Comparison of ENCODE assay signal across 10 mouse cellular contexts in genomic region chr8:107108978-107109720, GRCm38 (mm10). TPM values are rescaled to one million over a fixed set of nuclear protein-coding genes. Genes with fewer than 3 reads are reported as not detected.
DNase-seq lines count a peak whose midpoint lies in the region; ATAC-seq and TF ChIP-seq lines count a peak whose summit lies in the region.
"Had no signal": no experiment of that assay in that cellular context is flagged by ENCODE, and none has a peak within 500 bp of the region (broad histone marks: within the 10 kb centered on the region; RNA-seq: fewer than 3 reads in every experiment).

No protein-coding gene starts in this region.

- DNase-seq in forebrain, embryonic 10.5 days (ENCODE audit: extremely low spot score, low spot score), result no peak
- no peak for DNase-seq in forebrain, postnatal 0 days
- DNase-seq in kidney, postnatal 0 days (ENCODE audit: low spot score), result no peak
- DNase-seq in kidney, postnatal 14 days, result no peak
- DNase-seq in WW6 (ENCODE audit: low read depth, low spot score), result peak; percentile 85
- DNase-seq in liver, embryonic 13.5 days, result no peak
- DNase-seq in gastrocnemius, postnatal 4 days (ENCODE audit: low spot score in 2 of 2), result no peak
- DNase-seq: gastrocnemius, postnatal 14 days had no signal

- no peak for ATAC-seq in forebrain, postnatal 0 days
- ATAC-seq in kidney, postnatal 0 days (replicated peaks; ENCODE audit: low FRiP score, low read depth), result no peak
- ATAC-seq in liver, embryonic 13.5 days (ENCODE audit: low read depth), result 0 out of 2 replicates have a peak, but pooled peaks have one; percentile 36
- no peak for ATAC-seq in inflammation-experienced regulatory T-cells, adult 6 months

- no peaks in the 10 kb centered on the region for H3K9me3 ChIP-seq in forebrain, embryonic 10.5 days
- H3K9me3 ChIP-seq in forebrain, postnatal 0 days (ENCODE audit: low read length), result no peaks in the 10 kb centered on the region
- H3K9me3 ChIP-seq in kidney, postnatal 0 days (replicated peaks; ENCODE audit: low read length), result no peaks in the 10 kb centered on the region
- no peaks in the 10 kb centered on the region for H3K9me3 ChIP-seq in liver, embryonic 13.5 days (replicated peaks)

- H3K9ac ChIP-seq in forebrain, postnatal 0 days, result no peak overlapping the region
- 0 out of 2 replicates have a peak overlapping the region, but pooled peaks have one; percentile 10 for H3K9ac ChIP-seq in kidney, postnatal 0 days (ENCODE audit: low read depth, low read length)
- no peak overlapping the region for H3K9ac ChIP-seq in liver, embryonic 13.5 days

- WGBS in forebrain, embryonic 10.5 days, result 68% methylated on average over 23 of the region's 23 CpGs
- WGBS in forebrain, postnatal 0 days, result 70% methylated on average over 23 of the region's 23 CpGs
- WGBS in kidney, postnatal 0 days, result 70% methylated on average over 23 of the region's 23 CpGs
- WGBS in liver, embryonic 13.5 days (ENCODE audit: insufficient replicate concordance), result 67% methylated on average over 23 of the region's 23 CpGs

- no peaks in the 10 kb centered on the region for H3K27me3 ChIP-seq in forebrain, embryonic 10.5 days (ENCODE audit: poor library complexity, severe bottlenecking)
- no peaks in the 10 kb centered on the region for H3K27me3 ChIP-seq in forebrain, postnatal 0 days (ENCODE audit: insufficient read depth, low read length)
- no peaks in the 10 kb centered on the region for H3K27me3 ChIP-seq in kidney, postnatal 0 days (ENCODE audit: insufficient read depth, low read length)
- H3K27me3 ChIP-seq in liver, embryonic 13.5 days, result no peaks in the 10 kb centered on the region

- H3K4me3 ChIP-seq in forebrain, embryonic 10.5 days, result no peak overlapping the region
- H3K4me3 ChIP-seq in forebrain, postnatal 0 days (ENCODE audit: low read depth, low read length), result no peak overlapping the region
- H3K4me3 ChIP-seq in kidney, postnatal 0 days (replicated peaks; ENCODE audit: low read depth, low read length), result no peak overlapping the region
- H3K4me3 ChIP-seq in liver, embryonic 13.5 days (replicated peaks), result peak overlapping the region; percentile 30

- no peaks in the 10 kb centered on the region for H3K36me3 ChIP-seq in forebrain, embryonic 10.5 days (replicated peaks)
- no peaks in the 10 kb centered on the region for H3K36me3 ChIP-seq in forebrain, postnatal 0 days (ENCODE audit: insufficient read depth)
- H3K36me3 ChIP-seq in kidney, postnatal 0 days (ENCODE audit: insufficient read depth, low read length), result no peaks in the 10 kb centered on the region
- H3K36me3 ChIP-seq in liver, embryonic 13.5 days, result no peaks in the 10 kb centered on the region

- TF ChIP-seq CTCF in forebrain, postnatal 0 days (IDR thresholded peaks at IDR 0.05; ENCODE audit: low read depth), result no peak
- no peak for TF ChIP-seq CTCF in kidney, postnatal 0 days (IDR thresholded peaks at IDR 0.05; ENCODE audit: low read depth)

- H3K4me1 ChIP-seq in forebrain, embryonic 10.5 days, result peaks cover 21% of the 10 kb centered on the region
- H3K4me1 ChIP-seq in forebrain, postnatal 0 days (ENCODE audit: insufficient read depth), result no peaks in the 10 kb centered on the region; the same call in 1 of the 2 replicates
- no peaks in the 10 kb centered on the region for H3K4me1 ChIP-seq in kidney, postnatal 0 days (replicated peaks; ENCODE audit: insufficient read depth, low read length)
- peaks cover 10% of the 10 kb centered on the region for H3K4me1 ChIP-seq in liver, embryonic 13.5 days (replicated peaks)

- H3K4me2 ChIP-seq in forebrain, postnatal 0 days (ENCODE audit: low read depth), result no peak overlapping the region
- no peak overlapping the region; the same call in 1 of the 2 replicates for H3K4me2 ChIP-seq in kidney, postnatal 0 days (ENCODE audit: low read length)
- H3K4me2 ChIP-seq in liver, embryonic 13.5 days, result peak overlapping the region; percentile 41

- 0 out of 2 replicates have a peak overlapping the region, but pooled peaks have one; percentile 5 for H3K27ac ChIP-seq in forebrain, embryonic 10.5 days
- no peak overlapping the region for H3K27ac ChIP-seq in forebrain, postnatal 0 days (ENCODE audit: low read depth, low read length)
- no peak overlapping the region for H3K27ac ChIP-seq in kidney, postnatal 0 days
- H3K27ac ChIP-seq in liver, embryonic 13.5 days, result no peak overlapping the region
- H3K27ac ChIP-seq: macrophage had no signal

RNA-seq across cellular contexts. Expression of gene Terf2, which starts 12.8 kb away (rescaled TPM):
- polyA plus RNA-seq in forebrain, embryonic 10.5 days (2016; fragmentation: Nextera tagmentation; extraction: Ambion mirVana), result 17.0 and 19.6 TPM in 2 replicates
- total RNA-seq in forebrain, postnatal 0 days (2014; rRNA removed), result 28.9 and 31.2 TPM in 2 replicates
- 18.9 and 24.2 TPM in 2 replicates for polyA plus RNA-seq in forebrain, postnatal 0 days (2015; fragmentation: Nextera tagmentation; extraction: Ambion mirVana)
- polyA plus RNA-seq in kidney, postnatal 0 days (2015; fragmentation: Nextera tagmentation; extraction: Ambion mirVana), result 17.4 and 18.2 TPM in 2 replicates
- 8.1 and 9.3 TPM in 2 replicates for polyA plus RNA-seq in liver, embryonic 13.5 days (2015; fragmentation: Nextera tagmentation; extraction: Ambion mirVana)
- 10 to 100 TPM in 2 of 3 experiments, 1 to 10 TPM in 1; 8.9 to 14.8 (median 11.5) TPM for polyA plus RNA-seq in inflammation-experienced regulatory T-cells, adult 6 months (2017; shearing (Covaris generic))
- 10 to 100 TPM; 22.6 to 25.5 TPM for total RNA-seq in gastrocnemius, postnatal 4 days (2021)

RNA-seq across cellular contexts. Expression of gene Cyb5b, which starts 41.3 kb away (rescaled TPM):
- polyA plus RNA-seq in forebrain, embryonic 10.5 days (2016; fragmentation: Nextera tagmentation; extraction: Ambion mirVana), result 169 and 173 TPM in 2 replicates
- total RNA-seq in forebrain, postnatal 0 days (2014; rRNA removed), result 105 and 127 TPM in 2 replicates
- polyA plus RNA-seq in forebrain, postnatal 0 days (2015; fragmentation: Nextera tagmentation; extraction: Ambion mirVana), result 71.4 and 88.6 TPM in 2 replicates
- polyA plus RNA-seq in kidney, postnatal 0 days (2015; fragmentation: Nextera tagmentation; extraction: Ambion mirVana), result 116 and 126 TPM in 2 replicates
- polyA plus RNA-seq in liver, embryonic 13.5 days (2015; fragmentation: Nextera tagmentation; extraction: Ambion mirVana), result 32.8 and 41.4 TPM in 2 replicates
- 10 to 100 TPM; 24.8 to 38.8 (median 36.8) TPM for polyA plus RNA-seq in inflammation-experienced regulatory T-cells, adult 6 months (2017; shearing (Covaris generic))
- 10 to 100 TPM; 38.2 to 40.8 TPM for total RNA-seq in gastrocnemius, postnatal 4 days (2021)

RNA-seq across cellular contexts. Expression of gene Tmed6, which starts 43.7 kb away (rescaled TPM):
- not detected in 2 replicates for polyA plus RNA-seq in forebrain, embryonic 10.5 days (2016; fragmentation: Nextera tagmentation; extraction: Ambion mirVana)
- not detected in 2 replicates for total RNA-seq in forebrain, postnatal 0 days (2014; rRNA removed)
- polyA plus RNA-seq in forebrain, postnatal 0 days (2015; fragmentation: Nextera tagmentation; extraction: Ambion mirVana), result not detected in 2 replicates
- 52.9 and 55.6 TPM in 2 replicates for polyA plus RNA-seq in kidney, postnatal 0 days (2015; fragmentation: Nextera tagmentation; extraction: Ambion mirVana)
- 4.1 and 4.4 TPM in 2 replicates for polyA plus RNA-seq in liver, embryonic 13.5 days (2015; fragmentation: Nextera tagmentation; extraction: Ambion mirVana)
- under 1 TPM in 1 of 3 experiments, not detected in 2; 0.52 TPM for polyA plus RNA-seq in inflammation-experienced regulatory T-cells, adult 6 months (2017; shearing (Covaris generic))
- total RNA-seq in gastrocnemius, postnatal 4 days (2021), result not detected
- total RNA-seq: gastrocnemius, postnatal 14 days had no signal
- polyA plus RNA-seq: macrophage had no signal

RNA-seq across cellular contexts. Expression of gene Nip7, which starts 52.5 kb away (rescaled TPM):
- 128 and 138 TPM in 2 replicates for polyA plus RNA-seq in forebrain, embryonic 10.5 days (2016; fragmentation: Nextera tagmentation; extraction: Ambion mirVana)
- 40.1 and 64.0 TPM in 2 replicates for total RNA-seq in forebrain, postnatal 0 days (2014; rRNA removed)
- 68.2 and 74.0 TPM in 2 replicates for polyA plus RNA-seq in forebrain, postnatal 0 days (2015; fragmentation: Nextera tagmentation; extraction: Ambion mirVana)
- polyA plus RNA-seq in kidney, postnatal 0 days (2015; fragmentation: Nextera tagmentation; extraction: Ambion mirVana), result 79.3 and 80.7 TPM in 2 replicates
- polyA plus RNA-seq in liver, embryonic 13.5 days (2015; fragmentation: Nextera tagmentation; extraction: Ambion mirVana), result 72.5 TPM in 2 replicates
- polyA plus RNA-seq in inflammation-experienced regulatory T-cells, adult 6 months (2017; shearing (Covaris generic)), result 10 to 100 TPM; 61.0 to 87.4 (median 78.2) TPM
- total RNA-seq in gastrocnemius, postnatal 4 days (2021), result 10 to 100 TPM; 35.4 to 39.1 TPM

RNA-seq across cellular contexts. Expression of gene Cog8, which starts 52.7 kb away (rescaled TPM):
- 32.8 and 37.3 TPM in 2 replicates for polyA plus RNA-seq in forebrain, embryonic 10.5 days (2016; fragmentation: Nextera tagmentation; extraction: Ambion mirVana)
- 42.2 and 61.3 TPM in 2 replicates for total RNA-seq in forebrain, postnatal 0 days (2014; rRNA removed)
- 27.8 and 33.2 TPM in 2 replicates for polyA plus RNA-seq in forebrain, postnatal 0 days (2015; fragmentation: Nextera tagmentation; extraction: Ambion mirVana)
- polyA plus RNA-seq in kidney, postnatal 0 days (2015; fragmentation: Nextera tagmentation; extraction: Ambion mirVana), result 32.3 and 33.1 TPM in 2 replicates
- polyA plus RNA-seq in liver, embryonic 13.5 days (2015; fragmentation: Nextera tagmentation; extraction: Ambion mirVana), result 21.4 and 23.0 TPM in 2 replicates
- 1 to 10 TPM; 6.0 to 9.5 (median 7.4) TPM for polyA plus RNA-seq in inflammation-experienced regulatory T-cells, adult 6 months (2017; shearing (Covaris generic))
- total RNA-seq in gastrocnemius, postnatal 4 days (2021), result 10 to 100 TPM; 19.9 to 21.0 TPM
